ENCODE assay signal across 9 mouse cellular contexts in genomic region chr3:79838751-79839150, GRCm38 (mm10). TPM values are rescaled to one million over a fixed set of nuclear protein-coding genes. Genes with fewer than 3 reads are reported as not detected.
DNase-seq lines count a peak whose midpoint lies in the region; ATAC-seq and TF ChIP-seq lines count a peak whose summit lies in the region.
"Had no signal": no experiment of that assay in that cellular context is flagged by ENCODE, and none has a peak within 500 bp of the region (broad histone marks: within the 10 kb centered on the region; RNA-seq: fewer than 3 reads in every experiment).

No protein-coding gene starts in this region.

- H3K4me2 ChIP-seq in liver, embryonic 14.5 days (ENCODE audit: low read depth) = no peak overlapping the region
- no peak overlapping the region for H3K4me2 ChIP-seq in liver, embryonic 11.5 days

- TF ChIP-seq CTCF in liver, embryonic 14.5 days (IDR thresholded peaks at IDR 0.05; ENCODE audit: low read depth) = peak; percentile 42
- peak; percentile 28 for TF ChIP-seq CTCF in ES-Bruce4 (IDR thresholded peaks at IDR 0.05; ENCODE audit: low read depth, low read length)

- ATAC-seq in liver, embryonic 14.5 days (ENCODE audit: insufficient read depth) = no peak
- ATAC-seq in liver, embryonic 11.5 days (replicated peaks; ENCODE audit: low FRiP score) = no peak
- ATAC-seq in megakaryocyte, adult 5-6 weeks (ENCODE audit: poor library complexity, severe bottlenecking) = 0 out of 2 replicates have a peak, but pooled peaks have one; percentile 36

- H3K4me1 ChIP-seq in liver, embryonic 14.5 days (replicated peaks; ENCODE audit: control insufficient read depth in 2 of 2, insufficient read depth in 2 of 2, low read length in 1 of 2) = peaks cover 0 to 14% of the 10 kb centered on the region in 2 experiments; a peak in 2 of 4 replicates
- H3K4me1 ChIP-seq in liver, embryonic 11.5 days (replicated peaks; ENCODE audit: control insufficient read depth, insufficient read depth, low read length) = peaks cover 9% of the 10 kb centered on the region
- no peaks in the 10 kb centered on the region for H3K4me1 ChIP-seq in ES-Bruce4 (ENCODE audit: control insufficient read depth, insufficient read depth, low read length)

- H3K36me3 ChIP-seq in liver, embryonic 14.5 days (replicated peaks; ENCODE audit: control insufficient read depth, insufficient read depth, low read depth) = no peaks in the 10 kb centered on the region
- no peaks in the 10 kb centered on the region for H3K36me3 ChIP-seq in liver, embryonic 11.5 days (ENCODE audit: control insufficient read depth, insufficient read depth, low read length)
- H3K36me3 ChIP-seq in ES-Bruce4 (ENCODE audit: control insufficient read depth, insufficient read depth, low read length, poor library complexity, severe bottlenecking) = no peaks in the 10 kb centered on the region

- H3K9ac ChIP-seq in liver, embryonic 14.5 days (replicated peaks) = no peak overlapping the region
- H3K9ac ChIP-seq in liver, embryonic 11.5 days (ENCODE audit: low read depth, low read length) = no peak overlapping the region
- H3K9ac ChIP-seq in ES-Bruce4 (ENCODE audit: low read depth, poor library complexity, severe bottlenecking) = no peak overlapping the region

- H3K4me3 ChIP-seq in liver, embryonic 14.5 days (ENCODE audit: insufficient read depth in 1 of 2, low read depth in 2 of 2, low read length in 2 of 2) = no peak overlapping the region
- H3K4me3 ChIP-seq in liver, embryonic 11.5 days (ENCODE audit: low read depth, low read length) = no peak overlapping the region
- H3K4me3 ChIP-seq in ES-Bruce4 (ENCODE audit: low read depth, low read length) = no peak overlapping the region

- TF ChIP-seq EP300 in liver, embryonic 14.5 days (IDR thresholded peaks at IDR 0.05; ENCODE audit: low read depth) = no peak
- no peak for TF ChIP-seq EP300 in ES-Bruce4 (IDR thresholded peaks at IDR 0.05; ENCODE audit: insufficient read depth, low read depth, low read length)

- H3K27ac ChIP-seq in liver, embryonic 14.5 days = no peak overlapping the region
- no peak overlapping the region for H3K27ac ChIP-seq in liver, embryonic 11.5 days (ENCODE audit: low read depth, low read length)
- no peak overlapping the region for H3K27ac ChIP-seq in ES-Bruce4 (ENCODE audit: insufficient read depth, low read length)

- no peaks in the 10 kb centered on the region for H3K9me3 ChIP-seq in liver, embryonic 14.5 days (ENCODE audit: control insufficient read depth, low read length)
- H3K9me3 ChIP-seq in liver, embryonic 11.5 days (ENCODE audit: control insufficient read depth, low read length) = no peaks in the 10 kb centered on the region
- no peaks in the 10 kb centered on the region for H3K9me3 ChIP-seq in ES-Bruce4 (replicated peaks; ENCODE audit: control insufficient read depth, insufficient read depth, low read length, poor library complexity, severe bottlenecking)

- DNase-seq in cerebellum, postnatal 25 days = peak; percentile 41 to 68
- no peak for DNase-seq in cerebellum, adult 8-10 months
- DNase-seq in liver, embryonic 14.5 days (ENCODE audit: low read depth in 3 of 3, low spot score in 3 of 3) = no peak
- DNase-seq in liver, embryonic 11.5 days (ENCODE audit: low spot score) = no peak
- no peak for DNase-seq in ovary, adult 18-20 months (ENCODE audit: low spot score)
- DNase-seq in adipocyte (ENCODE audit: low spot score) = no peak

- no peaks in the 10 kb centered on the region for H3K27me3 ChIP-seq in liver, embryonic 14.5 days (ENCODE audit: control insufficient read depth, insufficient read depth, low read length)
- no peaks in the 10 kb centered on the region for H3K27me3 ChIP-seq in liver, embryonic 11.5 days (replicated peaks; ENCODE audit: control insufficient read depth, insufficient read depth, low read length)
- no peaks in the 10 kb centered on the region for H3K27me3 ChIP-seq in ES-Bruce4 (ENCODE audit: control insufficient read depth, insufficient read depth, low read length, poor library complexity, severe bottlenecking)

- TF ChIP-seq POLR2A in ES-Bruce4 (IDR thresholded peaks at IDR 0.05; ENCODE audit: insufficient read depth, low read length) = no peak

- 45% methylated on average over 6 of the region's 6 CpGs for WGBS in liver, embryonic 14.5 days (ENCODE audit: insufficient replicate concordance)
- 53% methylated on average over 6 of the region's 6 CpGs for WGBS in liver, embryonic 11.5 days

RNA-seq across cellular contexts. Expression of gene Tmem144, which starts 13.8 kb away (rescaled TPM):
- 0.68 and 0.73 TPM in 2 replicates for polyA plus RNA-seq in liver, embryonic 14.5 days (2012; rRNA removed)
- polyA plus RNA-seq in liver, embryonic 14.5 days (2014; fragmentation: Nextera tagmentation; extraction: Ambion mirVana) = 1.7 and 1.9 TPM in 2 replicates
- 3.3 and 4.9 TPM in 2 replicates for polyA plus RNA-seq in liver, embryonic 11.5 days (2014; fragmentation: Nextera tagmentation; extraction: Ambion mirVana)
- polyA plus RNA-seq in ES-Bruce4 (2011; ENCODE audit: insufficient read depth, insufficient read length, low read depth, missing spikeins) = 15.8 and 17.0 TPM in 2 replicates
- total RNA-seq in megakaryocyte, adult 5-6 weeks (2015) = 1.9 and 2.7 TPM in 2 replicates
- 1.2 and 1.5 TPM in 2 replicates for total RNA-seq in megakaryocyte, adult 5-6 weeks (2017)
- total RNA-seq: monocyte, adult 5-6 weeks had no signal

RNA-seq across cellular contexts. Expression of gene Fam198b, which starts 45.6 kb away (rescaled TPM):
- polyA plus RNA-seq in liver, embryonic 14.5 days (2012; rRNA removed) = 0.56 and 0.70 TPM in 2 replicates
- 0.45 and 0.57 TPM in 2 replicates for polyA plus RNA-seq in liver, embryonic 14.5 days (2014; fragmentation: Nextera tagmentation; extraction: Ambion mirVana)
- 4.8 and 5.9 TPM in 2 replicates for polyA plus RNA-seq in liver, embryonic 11.5 days (2014; fragmentation: Nextera tagmentation; extraction: Ambion mirVana)
- 9.8 and 10.9 TPM in 2 replicates for polyA plus RNA-seq in ES-Bruce4 (2011; ENCODE audit: insufficient read depth, insufficient read length, low read depth, missing spikeins)
- total RNA-seq in megakaryocyte, adult 5-6 weeks (2015) = 0.40 and 0.55 TPM in 2 replicates
- total RNA-seq in megakaryocyte, adult 5-6 weeks (2017) = 0.73 and 1.0 TPM in 2 replicates
- total RNA-seq: monocyte, adult 5-6 weeks had no signal

Comparison
In these comparisons a context has a peak if more than half of its experiments do, and no peak if none do; other contexts are left out.
1. DNase-seq: peak in cerebellum, postnatal 25 days (2 of 2); none in cerebellum, adult 8-10 months (single experiment), liver, embryonic 14.5 days (0 of 3), liver, embryonic 11.5 days (single experiment), ovary, adult 18-20 months (single experiment) and adipocyte (single experiment).